Mouse (Mus musculus) cerebellum, adult 8-10 months (tissue): ENCODE measurements around the gene Vopp1.

ENCODE experiments used
- DNase-seq: peaks from one replicate; pipeline ENCODE4 v3.0.0; 2022

Vopp1 gene

DNA sequence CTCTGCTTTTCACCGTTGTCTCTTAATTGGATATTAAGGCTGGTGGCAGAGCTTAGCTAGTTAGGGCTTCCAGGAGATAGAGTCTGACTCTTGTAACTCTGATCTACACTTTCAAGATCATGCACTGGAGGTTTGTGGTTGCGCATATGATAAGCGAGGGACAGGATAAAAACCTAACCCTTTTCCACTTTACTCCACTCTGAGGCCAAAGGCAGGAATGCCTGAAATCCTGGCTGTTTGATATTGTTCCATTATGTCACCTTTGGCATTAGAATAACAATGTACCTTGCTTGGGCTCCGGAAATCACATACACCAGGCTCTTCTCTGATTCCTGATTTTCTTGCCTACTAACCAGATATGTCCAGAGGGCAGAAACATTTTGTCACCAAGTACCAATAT, 123.3 kb downstream of the Vopp1 start:
- no peak for DNase-seq

DNA sequence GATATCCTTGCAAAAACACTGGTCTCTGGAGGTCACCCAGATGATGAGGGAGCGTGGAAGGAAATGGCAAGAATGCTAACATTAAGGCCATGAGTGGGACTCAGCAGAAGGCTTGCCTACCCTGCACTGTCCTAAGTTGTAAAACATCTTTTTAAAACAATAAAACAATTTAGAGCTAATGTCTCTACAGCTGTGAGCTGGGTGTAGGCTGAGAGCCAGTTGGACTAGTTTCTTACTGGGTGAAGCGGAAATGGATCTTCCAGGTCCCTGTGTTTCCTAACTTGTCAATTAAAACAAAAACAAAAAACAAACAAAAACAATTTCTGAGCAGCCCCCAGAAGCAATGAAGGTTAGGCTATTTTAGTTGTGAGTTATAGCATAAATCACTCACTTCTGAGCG, 131.8 kb downstream of the Vopp1 start:
- DNase-seq, result no peak

DNA sequence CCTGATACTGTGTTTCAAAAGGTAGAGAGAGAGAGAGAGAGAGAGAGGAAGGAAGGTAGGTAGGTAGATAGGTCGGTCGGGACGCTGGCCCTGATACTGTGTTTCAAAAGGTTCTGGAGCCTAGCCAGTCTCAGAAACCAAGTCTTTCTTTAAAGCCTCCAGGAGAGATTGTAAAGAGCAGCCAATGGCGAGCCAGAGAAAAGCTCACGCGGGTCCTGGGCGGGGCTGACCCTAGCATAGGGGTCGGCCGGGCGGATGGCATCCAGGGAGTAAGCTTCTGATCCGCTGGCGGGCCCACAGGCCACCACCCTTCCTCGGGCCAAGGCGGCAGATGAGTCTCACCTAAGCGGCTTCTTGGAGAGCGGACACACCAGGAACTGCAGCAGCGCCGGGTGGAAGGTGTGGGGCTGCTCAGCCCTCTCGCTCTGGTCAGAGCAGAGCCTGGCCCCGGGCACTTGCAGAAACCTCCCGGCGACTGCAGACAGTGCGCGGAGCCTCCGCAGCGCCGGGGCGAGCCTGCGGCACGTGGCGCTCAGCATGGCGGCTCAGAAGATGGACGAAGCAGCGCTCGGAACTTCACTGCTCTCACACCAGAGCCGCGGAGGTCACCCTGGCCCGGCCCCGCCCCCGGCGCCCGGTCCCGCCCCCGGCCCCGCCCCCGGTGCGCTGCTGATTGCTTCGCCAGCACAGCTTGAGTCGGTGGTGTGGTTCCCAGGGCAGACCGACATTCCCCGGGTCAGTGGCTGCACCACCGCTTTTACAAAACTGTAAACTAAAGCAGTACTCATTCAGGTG, 133.3 kb downstream of the Vopp1 start, which contains the start of gene Pyurf:
Pyurf (minus strand) TSS at position 612 of the 795 bp plus-strand sequence.
- peak; percentile 82 for DNase-seq

DNA sequence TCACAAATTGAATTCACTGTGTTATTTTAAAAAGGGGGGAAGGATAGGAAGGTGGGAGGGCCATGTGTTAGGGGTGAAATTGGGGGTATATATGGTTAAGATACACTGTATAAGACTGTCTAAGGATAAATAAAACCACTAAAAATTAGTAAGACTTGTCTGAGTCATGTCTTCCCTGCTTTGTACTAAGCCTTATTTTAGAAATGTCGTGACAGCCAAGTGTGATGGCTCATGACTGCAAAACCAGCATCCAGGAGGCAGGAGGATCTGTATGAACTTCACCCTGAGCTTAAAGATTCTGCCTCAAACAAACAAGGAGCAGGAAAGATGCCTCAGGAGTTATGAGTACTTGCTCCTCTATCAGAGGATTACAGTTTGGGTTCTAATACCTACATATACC, 140.8 kb downstream of the Vopp1 start:
- no peak for DNase-seq
